Mouse (Mus musculus): ENCODE measurements around the gene Pik3ca. TPM values are rescaled to one million over a fixed set of nuclear protein-coding genes. Genes with fewer than 3 reads are reported as not detected.

Gene Pik3ca
- total RNA-seq, 1 experiment from 2014 or later: 50.6 TPM

- no peak for ATAC-seq (replicated peaks; ENCODE audit: insufficient number of reproducible peaks, low FRiP score, low TSS enrichment, poor library complexity, severe bottlenecking)
Measured at GRCm38 (mm10) chr3:32430394-32430793, 32.9 kb downstream of the Pik3ca start.

GRCm38 (mm10) chr3:32434016-32434415, 36.5 kb downstream of the Pik3ca start:
- no peak for ATAC-seq (replicated peaks; ENCODE audit: insufficient number of reproducible peaks, low FRiP score, low TSS enrichment, poor library complexity, severe bottlenecking)

GRCm38 (mm10) chr3:32436101-32436500, 38.6 kb downstream of the Pik3ca start:
- no peak for ATAC-seq (replicated peaks; ENCODE audit: insufficient number of reproducible peaks, low FRiP score, low TSS enrichment, poor library complexity, severe bottlenecking)

- no peak for ATAC-seq (replicated peaks; ENCODE audit: insufficient number of reproducible peaks, low FRiP score, low TSS enrichment, poor library complexity, severe bottlenecking)
Measured at GRCm38 (mm10) chr3:32437297-32437696, 39.8 kb downstream of the Pik3ca start.

GRCm38 (mm10) chr3:32437820-32438219, 40.3 kb downstream of the Pik3ca start:
- ATAC-seq (replicated peaks; ENCODE audit: insufficient number of reproducible peaks, low FRiP score, low TSS enrichment, poor library complexity, severe bottlenecking): no peak

- no peak for ATAC-seq (replicated peaks; ENCODE audit: insufficient number of reproducible peaks, low FRiP score, low TSS enrichment, poor library complexity, severe bottlenecking)
Measured at GRCm38 (mm10) chr3:32438716-32439115, 41.2 kb downstream of the Pik3ca start.

GRCm38 (mm10) chr3:32441710-32442109, 44.2 kb downstream of the Pik3ca start:
- ATAC-seq (replicated peaks; ENCODE audit: insufficient number of reproducible peaks, low FRiP score, low TSS enrichment, poor library complexity, severe bottlenecking): no peak

GRCm38 (mm10) chr3:32454329-32455021, 57.0 kb downstream of the Pik3ca start:
- no peak for ATAC-seq (replicated peaks; ENCODE audit: insufficient number of reproducible peaks, low FRiP score, low TSS enrichment, poor library complexity, severe bottlenecking)

- no peak for ATAC-seq (replicated peaks; ENCODE audit: insufficient number of reproducible peaks, low FRiP score, low TSS enrichment, poor library complexity, severe bottlenecking)
Measured at GRCm38 (mm10) chr3:32459777-32460176, 62.3 kb downstream of the Pik3ca start.

GRCm38 (mm10) chr3:32467321-32467720, 69.8 kb downstream of the Pik3ca start:
- no peak for ATAC-seq (replicated peaks; ENCODE audit: insufficient number of reproducible peaks, low FRiP score, low TSS enrichment, poor library complexity, severe bottlenecking)

GRCm38 (mm10) chr3:32468411-32468810, 70.9 kb downstream of the Pik3ca start:
- no peak for ATAC-seq (replicated peaks; ENCODE audit: insufficient number of reproducible peaks, low FRiP score, low TSS enrichment, poor library complexity, severe bottlenecking)

GRCm38 (mm10) chr3:32470449-32470848, 73.0 kb downstream of the Pik3ca start:
- no peak for ATAC-seq (replicated peaks; ENCODE audit: insufficient number of reproducible peaks, low FRiP score, low TSS enrichment, poor library complexity, severe bottlenecking)

GRCm38 (mm10) chr3:32471098-32471497, 73.6 kb downstream of the Pik3ca start:
- no peak for ATAC-seq (replicated peaks; ENCODE audit: insufficient number of reproducible peaks, low FRiP score, low TSS enrichment, poor library complexity, severe bottlenecking)

GRCm38 (mm10) chr3:32472191-32472900, 74.9 kb downstream of the Pik3ca start:
- no peak for ATAC-seq (replicated peaks; ENCODE audit: insufficient number of reproducible peaks, low FRiP score, low TSS enrichment, poor library complexity, severe bottlenecking)

- ATAC-seq (replicated peaks; ENCODE audit: insufficient number of reproducible peaks, low FRiP score, low TSS enrichment, poor library complexity, severe bottlenecking): no peak
Measured at GRCm38 (mm10) chr3:32473184-32473583, 75.7 kb downstream of the Pik3ca start.

GRCm38 (mm10) chr3:32479961-32480360, 82.5 kb downstream of the Pik3ca start:
- ATAC-seq (replicated peaks; ENCODE audit: insufficient number of reproducible peaks, low FRiP score, low TSS enrichment, poor library complexity, severe bottlenecking): no peak

GRCm38 (mm10) chr3:32483035-32483434, 85.6 kb downstream of the Pik3ca start:
- ATAC-seq (replicated peaks; ENCODE audit: insufficient number of reproducible peaks, low FRiP score, low TSS enrichment, poor library complexity, severe bottlenecking): no peak

- no peak for ATAC-seq (replicated peaks; ENCODE audit: insufficient number of reproducible peaks, low FRiP score, low TSS enrichment, poor library complexity, severe bottlenecking)
Measured at GRCm38 (mm10) chr3:32486543-32486942, 89.1 kb downstream of the Pik3ca start.

- no peak for ATAC-seq (replicated peaks; ENCODE audit: insufficient number of reproducible peaks, low FRiP score, low TSS enrichment, poor library complexity, severe bottlenecking)
Measured at GRCm38 (mm10) chr3:32488172-32488571, 90.7 kb downstream of the Pik3ca start.

Measured in monocyte, adult 5-6 weeks (primary cell).